ENCODE assay signal across 10 mouse cellular contexts in genomic region chr4:41118706-41119292, GRCm38 (mm10). TPM values are rescaled to one million over a fixed set of nuclear protein-coding genes. Genes with fewer than 3 reads are reported as not detected.
DNase-seq lines count a peak whose midpoint lies in the region; ATAC-seq and TF ChIP-seq lines count a peak whose summit lies in the region.
"Had no signal": no experiment of that assay in that cellular context is flagged by ENCODE, and none has a peak within 500 bp of the region (broad histone marks: within the 10 kb centered on the region; RNA-seq: fewer than 3 reads in every experiment).

No protein-coding gene starts in this region.

- H3K4me1 ChIP-seq in kidney, postnatal 0 days (replicated peaks; ENCODE audit: insufficient read depth, low read length): peaks cover 8% of the 10 kb centered on the region
- no peaks in the 10 kb centered on the region for H3K4me1 ChIP-seq in lung, adult 2 months (ENCODE audit: control insufficient read depth, insufficient read depth, low read length)

- no peak overlapping the region for H3K27ac ChIP-seq in kidney, postnatal 0 days

- peak; percentile 60 for ATAC-seq in CD4-positive, CD25-positive, alpha-beta regulatory T cell, adult 4 months
- peak; percentile 41; the same call in 1 of the 2 replicates for ATAC-seq in kidney, postnatal 0 days (replicated peaks; ENCODE audit: low FRiP score, low read depth)
- ATAC-seq: Patski had no signal

- no peak overlapping the region for H3K4me3 ChIP-seq in kidney, postnatal 0 days (replicated peaks; ENCODE audit: low read depth, low read length)
- no peak overlapping the region for H3K4me3 ChIP-seq in lung, adult 2 months (replicated peaks; ENCODE audit: extremely low read depth, low read depth, low read length)

- WGBS in kidney, postnatal 0 days: 69% methylated on average over 11 of the region's 11 CpGs
- 72% methylated on average over 11 of the region's 11 CpGs for WGBS in lung, adult 2 months

- DNase-seq in cerebellum, adult 18-20 months: peak; percentile 37 to 66
- no peak for DNase-seq in cerebellum, adult 9-11 months
- DNase-seq in cerebellum, adult 9-10 months: peak; percentile 44
- peak; percentile 60 to 64 for DNase-seq in gastrocnemius, postnatal 4 days (ENCODE audit: low spot score in 2 of 2)
- peak; percentile 76 for DNase-seq in kidney, postnatal 0 days (ENCODE audit: low spot score)
- peak; percentile 56 for DNase-seq in lung, adult 2 months
- DNase-seq in skeletal muscle tissue, adult 2 months (ENCODE audit: low read depth, low spot score): peak; percentile 53

- no peak overlapping the region for H3K4me2 ChIP-seq in kidney, postnatal 0 days (ENCODE audit: low read length)

- peak; percentile 93 for TF ChIP-seq CTCF in kidney, postnatal 0 days (IDR thresholded peaks at IDR 0.05; ENCODE audit: low read depth)
- TF ChIP-seq CTCF in lung, adult 2 months (IDR thresholded peaks at IDR 0.05; ENCODE audit: insufficient read depth, low read length): peak; percentile 63

- H3K9ac ChIP-seq in kidney, postnatal 0 days (ENCODE audit: low read depth, low read length): no peak overlapping the region

- H3K27me3 ChIP-seq in kidney, postnatal 0 days (ENCODE audit: insufficient read depth, low read length): no peaks in the 10 kb centered on the region
- H3K27me3 ChIP-seq: Patski had no signal

- no peaks in the 10 kb centered on the region for H3K9me3 ChIP-seq in kidney, postnatal 0 days (replicated peaks; ENCODE audit: low read length)

- peaks cover 65% of the 10 kb centered on the region for H3K36me3 ChIP-seq in kidney, postnatal 0 days (ENCODE audit: insufficient read depth, low read length)

- TF ChIP-seq POLR2A in lung, adult 2 months (IDR thresholded peaks at IDR 0.05; ENCODE audit: borderline replicate concordance, extremely low read depth, low read depth, low read length): no peak

RNA-seq across cellular contexts. Expression of gene Nol6, which starts 5.5 kb away (rescaled TPM):
- polyA plus RNA-seq in CD4-positive, CD25-positive, alpha-beta regulatory T cell, adult 4 months (2017; shearing (Covaris generic)): 10 to 100 TPM; 14.6 to 29.2 TPM
- 10 to 100 TPM; 23.4 to 26.8 TPM for total RNA-seq in gastrocnemius, postnatal 4 days (2021)
- 18.1 and 19.5 TPM in 2 replicates for polyA plus RNA-seq in kidney, postnatal 0 days (2015; fragmentation: Nextera tagmentation; extraction: Ambion mirVana)
- polyA plus RNA-seq in lung, adult 2 months (2012; rRNA removed): 27.3 and 32.1 TPM in 2 replicates

RNA-seq across cellular contexts. Expression of gene Ube2r2, which starts 16.7 kb away (rescaled TPM):
- polyA plus RNA-seq in CD4-positive, CD25-positive, alpha-beta regulatory T cell, adult 4 months (2017; shearing (Covaris generic)): 10 to 100 TPM; 29.8 to 33.1 TPM
- 10 to 100 TPM; 97.5 to 98.5 TPM for total RNA-seq in gastrocnemius, postnatal 4 days (2021)
- 87.7 and 93.9 TPM in 2 replicates for polyA plus RNA-seq in kidney, postnatal 0 days (2015; fragmentation: Nextera tagmentation; extraction: Ambion mirVana)
- polyA plus RNA-seq in lung, adult 2 months (2012; rRNA removed): 32.2 and 37.7 TPM in 2 replicates

RNA-seq across cellular contexts. Expression of gene Aqp3, which starts 20.8 kb away (rescaled TPM):
- polyA plus RNA-seq in CD4-positive, CD25-positive, alpha-beta regulatory T cell, adult 4 months (2017; shearing (Covaris generic)): 10 to 100 TPM in 1 of 2 experiments, 1 to 10 TPM in 1; 8.3 to 13.9 TPM
- under 1 TPM in 1 of 2 experiments, not detected in 1; 0.49 TPM for total RNA-seq in gastrocnemius, postnatal 4 days (2021)
- 87.4 and 102 TPM in 2 replicates for polyA plus RNA-seq in kidney, postnatal 0 days (2015; fragmentation: Nextera tagmentation; extraction: Ambion mirVana)
- polyA plus RNA-seq in lung, adult 2 months (2012; rRNA removed): 6.1 and 49.9 TPM in 2 replicates
- total RNA-seq: layer of hippocampus, adult 18-20 months had no signal
